Mouse (Mus musculus): ENCODE measurements around the gene Srsf4. TPM values are rescaled to one million over a fixed set of nuclear protein-coding genes. Genes with fewer than 3 reads are reported as not detected.

Srsf4 gene
- polyA plus RNA-seq, 1 experiment, result 67.9 TPM

GRCm38 (mm10) chr4:131888564-131888963, 15.1 kb downstream of the Srsf4 start:
- Histone ChIP-seq H3K4me1 (ENCODE audit: control insufficient read depth, insufficient read depth, low read length) (peaks cover 2% of the 10 kb centered on the region), H3K27ac (ENCODE audit: insufficient read depth, low read length) (no peak overlapping the region), H3K4me3 (ENCODE audit: insufficient read depth, low read length) (no peak overlapping the region)
- TF ChIP-seq POLR2A (IDR thresholded peaks at IDR 0.05; ENCODE audit: extremely low read depth, insufficient read depth, low read length) (no peak), CTCF (IDR thresholded peaks at IDR 0.05; ENCODE audit: extremely low read depth, insufficient read depth, low read length) (no peak)

GRCm38 (mm10) chr4:131890692-131891091, 17.3 kb downstream of the Srsf4 start:
- Histone ChIP-seq H3K4me3 (ENCODE audit: insufficient read depth, low read length) (no peak overlapping the region), H3K27ac (ENCODE audit: insufficient read depth, low read length) (no peak overlapping the region), H3K4me1 (ENCODE audit: control insufficient read depth, insufficient read depth, low read length) (no peaks in the 10 kb centered on the region; the same call in 1 of the 2 replicates)
- TF ChIP-seq CTCF (IDR thresholded peaks at IDR 0.05; ENCODE audit: extremely low read depth, insufficient read depth, low read length), result no peak
- TF ChIP-seq POLR2A (IDR thresholded peaks at IDR 0.05; ENCODE audit: extremely low read depth, insufficient read depth, low read length), result no peak

GRCm38 (mm10) chr4:131897109-131897508, 23.7 kb downstream of the Srsf4 start:
- Histone ChIP-seq H3K4me3 (ENCODE audit: insufficient read depth, low read length) (no peak overlapping the region), H3K4me1 (ENCODE audit: control insufficient read depth, insufficient read depth, low read length) (no peaks in the 10 kb centered on the region), H3K27ac (ENCODE audit: insufficient read depth, low read length) (no peak overlapping the region)
- TF ChIP-seq CTCF (IDR thresholded peaks at IDR 0.05; ENCODE audit: extremely low read depth, insufficient read depth, low read length) (no peak), POLR2A (IDR thresholded peaks at IDR 0.05; ENCODE audit: extremely low read depth, insufficient read depth, low read length) (no peak)

GRCm38 (mm10) chr4:131897787-131898186, 24.4 kb downstream of the Srsf4 start:
- H3K4me1 ChIP-seq (ENCODE audit: control insufficient read depth, insufficient read depth, low read length), result no peaks in the 10 kb centered on the region
- no peak for TF ChIP-seq CTCF (IDR thresholded peaks at IDR 0.05; ENCODE audit: extremely low read depth, insufficient read depth, low read length)
- no peak for TF ChIP-seq POLR2A (IDR thresholded peaks at IDR 0.05; ENCODE audit: extremely low read depth, insufficient read depth, low read length)
- no peak overlapping the region for H3K27ac ChIP-seq (ENCODE audit: insufficient read depth, low read length)
- no peak overlapping the region for H3K4me3 ChIP-seq (ENCODE audit: insufficient read depth, low read length)

GRCm38 (mm10) chr4:131898503-131899179, 25.2 kb downstream of the Srsf4 start:
- no peak overlapping the region for H3K27ac ChIP-seq (ENCODE audit: insufficient read depth, low read length)
- no peak for TF ChIP-seq CTCF (IDR thresholded peaks at IDR 0.05; ENCODE audit: extremely low read depth, insufficient read depth, low read length)
- TF ChIP-seq POLR2A (IDR thresholded peaks at IDR 0.05; ENCODE audit: extremely low read depth, insufficient read depth, low read length), result no peak
- no peaks in the 10 kb centered on the region for H3K4me1 ChIP-seq (ENCODE audit: control insufficient read depth, insufficient read depth, low read length)
- no peak overlapping the region for H3K4me3 ChIP-seq (ENCODE audit: insufficient read depth, low read length)

GRCm38 (mm10) chr4:131899180-131899554, 25.8 kb downstream of the Srsf4 start:
- Histone ChIP-seq H3K27ac (ENCODE audit: insufficient read depth, low read length) (no peak overlapping the region), H3K4me3 (ENCODE audit: insufficient read depth, low read length) (no peak overlapping the region), H3K4me1 (ENCODE audit: control insufficient read depth, insufficient read depth, low read length) (no peaks in the 10 kb centered on the region)
- TF ChIP-seq CTCF (IDR thresholded peaks at IDR 0.05; ENCODE audit: extremely low read depth, insufficient read depth, low read length) (no peak), POLR2A (IDR thresholded peaks at IDR 0.05; ENCODE audit: extremely low read depth, insufficient read depth, low read length) (no peak)

GRCm38 (mm10) chr4:131901090-131901489, 27.7 kb downstream of the Srsf4 start:
- no peak overlapping the region for H3K27ac ChIP-seq (ENCODE audit: insufficient read depth, low read length)
- no peak for TF ChIP-seq POLR2A (IDR thresholded peaks at IDR 0.05; ENCODE audit: extremely low read depth, insufficient read depth, low read length)
- no peaks in the 10 kb centered on the region for H3K4me1 ChIP-seq (ENCODE audit: control insufficient read depth, insufficient read depth, low read length)

GRCm38 (mm10) chr4:131904478-131904877, 31.1 kb downstream of the Srsf4 start:
- H3K4me1 ChIP-seq (ENCODE audit: control insufficient read depth, insufficient read depth, low read length), result no peaks in the 10 kb centered on the region
- TF ChIP-seq POLR2A (IDR thresholded peaks at IDR 0.05; ENCODE audit: extremely low read depth, insufficient read depth, low read length), result no peak
- peak; percentile 62 for TF ChIP-seq CTCF (IDR thresholded peaks at IDR 0.05; ENCODE audit: extremely low read depth, insufficient read depth, low read length)
- H3K27ac ChIP-seq (ENCODE audit: insufficient read depth, low read length), result no peak overlapping the region
- no peak overlapping the region for H3K4me3 ChIP-seq (ENCODE audit: insufficient read depth, low read length)

More at GRCm38 (mm10) chr4:131901090-131901489, 27.7 kb downstream of the Srsf4 start:
- H3K4me3 ChIP-seq (ENCODE audit: insufficient read depth, low read length), result no peak overlapping the region

GRCm38 (mm10) chr4:131906423-131906822, 33.0 kb downstream of the Srsf4 start:
- no peak overlapping the region for H3K27ac ChIP-seq (ENCODE audit: insufficient read depth, low read length)
- H3K4me1 ChIP-seq (ENCODE audit: control insufficient read depth, insufficient read depth, low read length), result no peaks in the 10 kb centered on the region
- no peak overlapping the region for H3K4me3 ChIP-seq (ENCODE audit: insufficient read depth, low read length)
- TF ChIP-seq POLR2A (IDR thresholded peaks at IDR 0.05; ENCODE audit: extremely low read depth, insufficient read depth, low read length) (no peak), CTCF (IDR thresholded peaks at IDR 0.05; ENCODE audit: extremely low read depth, insufficient read depth, low read length) (no peak)

GRCm38 (mm10) chr4:131907912-131908311, 34.5 kb downstream of the Srsf4 start:
- no peaks in the 10 kb centered on the region for H3K4me1 ChIP-seq (ENCODE audit: control insufficient read depth, insufficient read depth, low read length)
- TF ChIP-seq CTCF (IDR thresholded peaks at IDR 0.05; ENCODE audit: extremely low read depth, insufficient read depth, low read length), result no peak; the same call in 1 of the 2 replicates
- no peak for TF ChIP-seq POLR2A (IDR thresholded peaks at IDR 0.05; ENCODE audit: extremely low read depth, insufficient read depth, low read length)
- H3K27ac ChIP-seq (ENCODE audit: insufficient read depth, low read length), result no peak overlapping the region
- no peak overlapping the region for H3K4me3 ChIP-seq (ENCODE audit: insufficient read depth, low read length)
